Mouse (Mus musculus): ENCODE results near the gene Rnaset2a. TPM values are rescaled to one million over a fixed set of nuclear protein-coding genes. Genes with fewer than 3 reads are reported as not detected.
"Not testable (repeated sequence)": the region's sequence is repeated elsewhere in the genome, so short reads cannot be mapped to it uniquely, and the experiment has no call there.

Rnaset2a gene
- polyA plus RNA-seq, 1 experiment from 2014 or later, result 35.2 TPM

DNA sequence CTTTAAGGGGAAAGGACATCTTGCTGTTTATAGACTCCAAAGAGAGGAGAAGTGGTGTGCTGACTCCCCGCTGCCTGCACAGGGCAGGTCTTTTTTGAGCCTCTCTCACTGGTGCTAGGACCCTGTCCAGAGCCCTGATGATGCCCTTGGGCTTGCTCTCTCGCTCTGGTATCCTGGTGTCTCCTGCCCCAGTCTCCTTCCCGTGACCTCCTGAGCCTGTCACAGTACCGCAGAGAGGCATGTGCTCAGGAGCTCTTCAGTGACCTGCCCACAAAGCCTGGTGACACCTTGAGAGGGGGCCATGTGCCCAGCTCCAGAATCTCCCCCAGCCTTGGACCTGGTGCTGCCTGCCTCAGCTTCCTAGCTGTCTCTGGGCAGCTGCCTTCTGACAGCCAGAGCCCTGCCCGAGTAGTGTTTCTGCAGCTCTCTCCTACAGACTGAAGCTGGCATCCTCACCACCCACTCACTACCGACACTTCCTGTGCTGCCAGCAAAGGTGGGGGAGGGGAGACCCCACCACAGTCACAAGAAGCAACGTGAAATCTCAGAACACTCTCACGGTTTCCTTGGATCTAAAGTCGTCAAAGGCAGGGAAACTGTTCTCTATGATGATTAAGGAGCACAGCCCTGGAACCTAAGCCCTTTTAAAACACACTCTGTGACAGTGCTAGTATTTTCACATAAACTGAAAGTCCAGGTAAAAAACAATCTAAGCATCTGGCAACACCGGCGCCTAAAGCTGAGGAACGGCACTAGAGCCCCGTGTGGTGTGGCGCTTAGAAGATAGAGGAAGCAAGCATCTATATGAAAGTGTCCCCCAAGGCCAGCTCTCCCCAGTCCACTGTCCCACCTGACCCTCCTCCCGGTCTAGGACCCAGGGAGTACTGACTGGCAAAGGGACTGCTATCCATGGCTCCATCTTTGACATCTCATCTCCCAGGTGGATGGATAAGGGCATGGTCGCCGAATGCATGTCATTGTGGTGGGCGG, 55.1 kb downstream of the Rnaset2a start:
- not testable (repeated sequence) for H3K27me3 ChIP-seq (replicated peaks; ENCODE audit: control insufficient read depth, insufficient read depth, low read length); ATAC-seq (replicated peaks; ENCODE audit: low FRiP score, low TSS enrichment, low read depth); H3K9ac ChIP-seq (ENCODE audit: low read length); H3K27ac ChIP-seq (ENCODE audit: low read depth); H3K4me2 ChIP-seq (ENCODE audit: low read length); H3K4me1 ChIP-seq (replicated peaks; ENCODE audit: control insufficient read depth, insufficient read depth, low read length); DNase-seq (ENCODE audit: low spot score); H3K9me3 ChIP-seq (ENCODE audit: control insufficient read depth, low read length); H3K36me3 ChIP-seq (ENCODE audit: control insufficient read depth, insufficient read depth, low read length); H3K4me3 ChIP-seq (ENCODE audit: low read depth, low read length)
- WGBS, result 59% methylated on average over 3 of the region's 18 CpGs

DNA sequence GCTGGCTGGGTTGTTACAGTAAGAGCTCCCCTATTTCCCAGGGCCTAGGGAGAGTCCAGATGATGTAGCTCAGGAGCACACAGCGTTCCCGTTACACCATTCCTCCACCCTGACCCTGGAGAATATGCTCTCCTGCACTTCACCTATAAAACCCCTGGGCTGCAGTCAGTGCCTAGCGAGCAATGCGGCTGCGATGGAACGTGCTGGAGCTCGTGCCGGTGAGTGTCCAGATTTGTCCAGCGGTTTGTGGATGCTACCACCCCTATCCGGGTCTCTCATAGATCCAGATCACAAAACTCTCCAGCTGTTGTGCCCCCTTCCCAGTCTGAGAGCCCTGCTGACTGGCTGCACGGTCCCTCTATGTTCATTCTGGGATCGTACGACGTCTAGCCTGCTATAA, 56.6 kb downstream of the Rnaset2a start:
- H3K36me3 ChIP-seq (ENCODE audit: control insufficient read depth, insufficient read depth, low read length); H3K4me2 ChIP-seq (ENCODE audit: low read length); DNase-seq (ENCODE audit: low spot score); H3K9ac ChIP-seq (ENCODE audit: low read length); H3K27me3 ChIP-seq (replicated peaks; ENCODE audit: control insufficient read depth, insufficient read depth, low read length); H3K9me3 ChIP-seq (ENCODE audit: control insufficient read depth, low read length); H3K4me3 ChIP-seq (ENCODE audit: low read depth, low read length); ATAC-seq (replicated peaks; ENCODE audit: low FRiP score, low TSS enrichment, low read depth); H3K27ac ChIP-seq (ENCODE audit: low read depth); H3K4me1 ChIP-seq (replicated peaks; ENCODE audit: control insufficient read depth, insufficient read depth, low read length): not testable (repeated sequence)
- 85% methylated on average over 14 of the region's 14 CpGs for WGBS

DNA sequence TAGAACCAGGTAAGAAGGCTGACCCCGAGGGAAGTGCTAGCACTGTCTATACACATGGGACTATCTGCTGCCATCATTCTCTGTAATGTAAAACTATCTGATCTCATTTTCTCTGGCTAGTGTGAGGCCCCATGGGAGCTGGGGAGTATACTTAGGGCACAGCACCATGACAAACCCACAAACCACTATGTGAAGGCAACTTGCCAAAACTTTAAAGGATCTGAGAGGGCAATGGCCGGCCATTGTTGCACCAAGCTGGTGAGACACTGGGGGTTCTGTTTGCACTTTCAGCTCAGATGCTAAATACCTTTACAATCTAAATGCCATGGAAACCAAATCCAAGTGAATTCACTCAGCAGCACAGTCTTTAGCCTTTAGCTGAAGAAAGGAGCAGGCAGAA, 78.0 kb downstream of the Rnaset2a start:
- H3K9ac ChIP-seq (ENCODE audit: low read length); H3K27ac ChIP-seq (ENCODE audit: low read depth); DNase-seq (ENCODE audit: low spot score); H3K4me1 ChIP-seq (replicated peaks; ENCODE audit: control insufficient read depth, insufficient read depth, low read length); ATAC-seq (replicated peaks; ENCODE audit: low FRiP score, low TSS enrichment, low read depth); H3K4me2 ChIP-seq (ENCODE audit: low read length); H3K36me3 ChIP-seq (ENCODE audit: control insufficient read depth, insufficient read depth, low read length); H3K9me3 ChIP-seq (ENCODE audit: control insufficient read depth, low read length); H3K4me3 ChIP-seq (ENCODE audit: low read depth, low read length); H3K27me3 ChIP-seq (replicated peaks; ENCODE audit: control insufficient read depth, insufficient read depth, low read length): not testable (repeated sequence)
- 80% methylated on average over 1 of the region's 2 CpGs for WGBS

Other genes with a start within 250 kb of the Rnaset2a start
- gene Tagap, start 222.1 kb downstream of the Rnaset2a start, polyA plus RNA-seq (2014; fragmentation: Nextera tagmentation; extraction: Ambion mirVana), result 0.94 and 1.4 TPM in 2 replicates
- gene Rsph3a, start 202.5 kb downstream of the Rnaset2a start, polyA plus RNA-seq (2014; fragmentation: Nextera tagmentation; extraction: Ambion mirVana), result 50.1 and 54.5 TPM in 2 replicates
- 0.28 TPM in 1 of 2 replicates, not detected in the other for gene Gm49673, start 309 bp downstream of the Rnaset2a start, polyA plus RNA-seq (2014; fragmentation: Nextera tagmentation; extraction: Ambion mirVana)
- 36.0 and 44.4 TPM in 2 replicates for gene Fgfr1op, start 17.4 kb upstream of the Rnaset2a start, polyA plus RNA-seq (2014; fragmentation: Nextera tagmentation; extraction: Ambion mirVana)
- gene Ccr6, start 87.9 kb upstream of the Rnaset2a start, polyA plus RNA-seq (2014; fragmentation: Nextera tagmentation; extraction: Ambion mirVana), result 0.67 and 0.68 TPM in 2 replicates
- gene Mpc1, start 134.8 kb upstream of the Rnaset2a start, polyA plus RNA-seq (2014; fragmentation: Nextera tagmentation; extraction: Ambion mirVana), result 168 and 170 TPM in 2 replicates
- 63.8 and 82.2 TPM in 2 replicates for gene Sft2d1, start 163.0 kb upstream of the Rnaset2a start, polyA plus RNA-seq (2014; fragmentation: Nextera tagmentation; extraction: Ambion mirVana)
- gene Prr18, start 189.4 kb upstream of the Rnaset2a start, polyA plus RNA-seq (2014; fragmentation: Nextera tagmentation; extraction: Ambion mirVana), result 0.32 and 0.65 TPM in 2 replicates
- gene T2, start 207.9 kb upstream of the Rnaset2a start, polyA plus RNA-seq (2014; fragmentation: Nextera tagmentation; extraction: Ambion mirVana), result 0.35 TPM in 1 of 2 replicates, not detected in the other